Mouse (Mus musculus) myocyte (in vitro differentiated cells): ENCODE data around the gene Klk6.

ENCODE experiments used
- CEBPB ChIP-seq: IDR thresholded peaks from 2 replicates; pipeline ENCODE4 v1.6.1; 2011; ENCODE audit warnings: mild to moderate bottlenecking, moderate library complexity; ENCODE audit not compliant: poor library complexity, insufficient read depth, severe bottlenecking
- E2F4 ChIP-seq: IDR thresholded peaks from one replicate; pipeline ENCODE4 v1.6.1; 2011; ENCODE audit warnings: mild to moderate bottlenecking, control low read depth, moderate library complexity; ENCODE audit not compliant: insufficient read depth
- MYOD1 ChIP-seq, 3 experiments: IDR thresholded peaks; one replicate each; pipeline ENCODE4 v1.6.1; 2011; ENCODE audit warnings: control low read depth in 2 of 3, low read depth in 2 of 3, mild to moderate bottlenecking in 2 of 3, moderate library complexity in 1 of 3; ENCODE audit not compliant: insufficient read length in 2 of 3, control insufficient read depth in 1 of 3
- POLR2A ChIP-seq: IDR thresholded peaks from one replicate; pipeline ENCODE4 v1.6.1; 2011; ENCODE audit warnings: low read depth, mild to moderate bottlenecking, control low read depth, moderate library complexity; ENCODE audit not compliant: insufficient read length
- POLR2AphosphoS2 ChIP-seq: IDR thresholded peaks from one replicate; pipeline ENCODE4 v1.6.1; 2011; ENCODE audit warnings: low read depth, control low read depth; ENCODE audit not compliant: insufficient read length
- REST ChIP-seq: IDR thresholded peaks from one replicate; pipeline ENCODE4 v1.6.1; 2011; ENCODE audit warnings: mild to moderate bottlenecking, control low read depth, moderate library complexity; ENCODE audit not compliant: insufficient read depth, insufficient read length
- TCF12 ChIP-seq: IDR thresholded peaks from one replicate; pipeline ENCODE4 v1.6.1; 2011; ENCODE audit warnings: mild to moderate bottlenecking, control low read depth; ENCODE audit not compliant: poor library complexity, insufficient read depth, severe bottlenecking
- USF1 ChIP-seq: IDR thresholded peaks from one replicate; pipeline ENCODE4 v1.6.1; 2011; ENCODE audit warnings: low read depth, mild to moderate bottlenecking, control low read depth, moderate library complexity

DNA sequence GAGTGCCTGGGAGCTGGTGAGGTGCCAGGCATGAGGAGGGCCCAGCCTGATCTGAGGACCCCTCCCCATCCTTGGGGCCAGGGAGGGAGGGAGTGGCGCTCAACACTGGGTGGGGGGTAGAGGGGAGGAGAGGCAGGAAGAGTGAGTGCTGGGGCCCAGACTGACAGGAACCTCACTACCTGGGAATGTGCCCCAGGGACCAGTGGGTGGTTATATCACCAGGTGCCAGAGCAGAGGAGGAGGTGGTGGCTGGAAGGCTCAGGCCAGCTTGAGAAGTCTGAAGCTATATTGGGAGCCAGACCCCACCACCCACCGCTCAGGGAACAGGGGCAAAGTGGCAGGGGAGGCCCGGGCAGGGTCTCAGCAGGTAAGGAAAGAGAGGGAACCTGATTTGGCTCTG is 17.4 kb downstream of the Klk6 start, which contains the start of gene Klk5:
- TF ChIP-seq POLR2A (no peak), E2F4 (no peak), REST (no peak), CEBPB (no peak), USF1 (no peak), TCF12 (no peak), POLR2AphosphoS2 (no peak), MYOD1 (IDR thresholded peaks at IDR 0.05; ENCODE audit: control insufficient read depth in 1 of 3, insufficient read length in 2 of 3, low read depth in 2 of 3) (no peak)
